Mouse (Mus musculus): ENCODE results near the gene P3h1. TPM values are rescaled to one million over a fixed set of nuclear protein-coding genes. Genes with fewer than 3 reads are reported as not detected.

The P3h1 gene
- polyA plus RNA-seq, 1 experiment from 2014 or later: 9.9 TPM

DNA sequence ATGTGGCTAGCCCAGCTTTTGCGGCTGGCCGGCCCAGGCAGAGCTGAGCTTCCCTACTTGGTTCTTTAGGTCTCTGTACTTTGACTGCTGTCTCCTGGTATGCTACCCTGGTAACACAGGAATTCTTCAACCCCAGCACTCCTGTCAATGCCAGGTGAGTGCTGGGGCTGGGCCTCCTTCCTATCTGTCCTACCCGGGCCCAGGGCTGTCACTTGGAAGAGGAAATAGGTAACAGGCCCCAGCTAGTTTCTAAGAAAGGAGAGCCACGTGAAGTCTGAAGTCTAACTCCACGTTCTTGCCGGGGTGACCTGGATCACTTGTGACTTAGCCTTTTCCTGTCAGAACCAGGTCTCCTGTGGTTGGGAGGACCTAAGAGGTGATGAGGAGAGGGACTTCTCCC is 24.4 kb downstream of the P3h1 start:
- WGBS: 92% methylated on average over 6 of the region's 6 CpGs
- no peak overlapping the region for H3K27ac ChIP-seq (ENCODE audit: low read length)

DNA sequence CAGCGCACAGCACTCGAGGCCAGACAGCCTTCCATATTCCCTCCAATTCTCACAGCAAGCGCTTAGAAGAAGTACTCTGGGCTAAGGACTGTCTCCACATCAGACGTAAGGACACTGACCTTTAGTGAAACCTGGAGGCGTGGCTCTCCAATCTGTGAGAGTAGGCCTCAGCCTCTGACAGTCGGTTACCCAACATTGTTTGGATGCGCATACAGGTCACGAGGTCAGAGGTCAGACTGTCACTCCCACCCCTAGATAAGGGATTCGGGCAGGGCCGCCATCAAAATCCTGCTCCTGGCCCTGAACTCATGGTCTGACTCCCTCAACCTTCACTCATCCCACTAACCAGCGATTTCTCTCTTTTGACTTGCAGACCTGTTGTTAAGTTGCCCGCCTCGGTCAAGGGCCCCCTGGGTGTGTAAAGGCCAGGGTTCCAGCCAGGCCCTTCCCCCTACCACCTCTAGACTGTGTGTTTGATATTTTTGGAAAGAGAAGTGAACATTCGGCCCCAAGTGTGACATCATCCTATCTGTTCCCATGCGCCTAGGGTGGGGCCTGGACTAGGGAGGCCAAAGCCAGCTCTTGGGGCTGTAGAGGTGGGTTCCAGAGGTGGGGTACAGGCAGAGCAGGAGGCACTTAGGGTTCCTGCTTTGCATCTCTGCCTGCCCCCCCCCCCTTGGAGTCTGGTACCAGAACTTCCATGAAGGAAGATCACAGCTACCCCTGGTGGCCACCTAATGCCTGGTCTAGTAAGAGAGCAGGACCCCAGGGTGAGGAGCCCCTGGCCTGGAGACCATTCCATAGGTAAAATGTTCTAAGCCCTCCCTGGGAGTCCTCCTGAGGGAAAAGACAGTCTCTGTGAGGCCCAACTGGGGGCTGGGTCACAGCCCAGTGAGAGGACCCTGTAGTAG is 26.9 kb downstream of the P3h1 start:
- H3K4me3 ChIP-seq (ENCODE audit: low read depth, low read length): no peak overlapping the region
- H3K27me3 ChIP-seq (ENCODE audit: control insufficient read depth, insufficient read depth, low read depth, low read length): no peaks in the 10 kb centered on the region
- WGBS: 85% methylated on average over 15 of the region's 15 CpGs
- peaks cover 5% of the 10 kb centered on the region; the same call in 1 of the 2 replicates for H3K4me1 ChIP-seq (ENCODE audit: control insufficient read depth, insufficient read depth, low read length)
- no peak overlapping the region for H3K4me2 ChIP-seq (ENCODE audit: low read length)
- no peak for ATAC-seq
- H3K27ac ChIP-seq (ENCODE audit: low read length): no peak overlapping the region
- H3K36me3 ChIP-seq (ENCODE audit: control insufficient read depth, insufficient read depth, low read length): no peaks in the 10 kb centered on the region
- no peak overlapping the region for H3K9ac ChIP-seq (ENCODE audit: low read depth, low read length)
- H3K9me3 ChIP-seq (replicated peaks; ENCODE audit: control insufficient read depth, low read length, poor library complexity, severe bottlenecking): no peaks in the 10 kb centered on the region

More for the DNA sequence above, 24.4 kb downstream of the P3h1 start:
- Histone ChIP-seq H3K27me3 (ENCODE audit: control insufficient read depth, insufficient read depth, low read depth, low read length) (no peaks in the 10 kb centered on the region), H3K4me2 (ENCODE audit: low read length) (no peak overlapping the region), H3K9ac (ENCODE audit: low read depth, low read length) (no peak overlapping the region), H3K9me3 (replicated peaks; ENCODE audit: control insufficient read depth, low read length, poor library complexity, severe bottlenecking) (no peaks in the 10 kb centered on the region), H3K4me3 (ENCODE audit: low read depth, low read length) (no peak overlapping the region), H3K36me3 (ENCODE audit: control insufficient read depth, insufficient read depth, low read length) (no peaks in the 10 kb centered on the region), H3K4me1 (ENCODE audit: control insufficient read depth, insufficient read depth, low read length) (peaks cover 14% of the 10 kb centered on the region)
- no peak for ATAC-seq

GRCm38 (mm10) chr4:119261087-119261713 is 28.5 kb downstream of the P3h1 start:
- Histone ChIP-seq H3K36me3 (ENCODE audit: control insufficient read depth, insufficient read depth, low read length) (no peaks in the 10 kb centered on the region), H3K9ac (ENCODE audit: low read depth, low read length) (no peak overlapping the region), H3K27ac (ENCODE audit: low read length) (no peak overlapping the region), H3K27me3 (ENCODE audit: control insufficient read depth, insufficient read depth, low read depth, low read length) (no peaks in the 10 kb centered on the region), H3K4me1 (ENCODE audit: control insufficient read depth, insufficient read depth, low read length) (no peaks in the 10 kb centered on the region), H3K4me3 (ENCODE audit: low read depth, low read length) (no peak overlapping the region), H3K9me3 (replicated peaks; ENCODE audit: control insufficient read depth, low read length, poor library complexity, severe bottlenecking) (no peaks in the 10 kb centered on the region), H3K4me2 (ENCODE audit: low read length) (no peak overlapping the region)
- no peak for ATAC-seq
- WGBS: 59% methylated on average over 7 of the region's 7 CpGs

DNA sequence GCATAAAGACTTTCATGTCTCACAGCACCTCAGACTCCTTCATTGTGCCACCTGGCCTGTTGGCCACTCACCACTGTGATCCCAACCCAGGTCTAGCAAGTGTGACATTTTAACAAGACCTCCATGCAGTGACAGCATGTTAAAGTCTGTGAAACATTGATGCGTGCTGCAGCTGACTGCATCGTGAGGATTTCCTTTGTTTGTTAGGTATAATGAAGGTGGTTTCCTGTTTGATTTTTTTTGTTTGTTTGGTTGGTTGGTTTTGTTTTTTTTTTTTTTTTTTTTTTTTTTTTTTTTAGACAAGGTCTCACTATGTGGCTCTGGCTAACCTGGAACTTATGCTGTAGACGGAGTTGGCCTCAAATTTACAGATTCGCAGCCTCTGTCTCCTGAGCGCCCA is 29.8 kb downstream of the P3h1 start:
- Histone ChIP-seq H3K27me3 (ENCODE audit: control insufficient read depth, insufficient read depth, low read depth, low read length) (no peaks in the 10 kb centered on the region), H3K4me2 (ENCODE audit: low read length) (no peak overlapping the region), H3K4me1 (ENCODE audit: control insufficient read depth, insufficient read depth, low read length) (no peaks in the 10 kb centered on the region), H3K27ac (ENCODE audit: low read length) (no peak overlapping the region), H3K4me3 (ENCODE audit: low read depth, low read length) (no peak overlapping the region), H3K9me3 (replicated peaks; ENCODE audit: control insufficient read depth, low read length, poor library complexity, severe bottlenecking) (no peaks in the 10 kb centered on the region), H3K9ac (ENCODE audit: low read depth, low read length) (no peak overlapping the region), H3K36me3 (ENCODE audit: control insufficient read depth, insufficient read depth, low read length) (no peaks in the 10 kb centered on the region)
- 95% methylated on average over 5 of the region's 5 CpGs for WGBS
- ATAC-seq: no peak

DNA sequence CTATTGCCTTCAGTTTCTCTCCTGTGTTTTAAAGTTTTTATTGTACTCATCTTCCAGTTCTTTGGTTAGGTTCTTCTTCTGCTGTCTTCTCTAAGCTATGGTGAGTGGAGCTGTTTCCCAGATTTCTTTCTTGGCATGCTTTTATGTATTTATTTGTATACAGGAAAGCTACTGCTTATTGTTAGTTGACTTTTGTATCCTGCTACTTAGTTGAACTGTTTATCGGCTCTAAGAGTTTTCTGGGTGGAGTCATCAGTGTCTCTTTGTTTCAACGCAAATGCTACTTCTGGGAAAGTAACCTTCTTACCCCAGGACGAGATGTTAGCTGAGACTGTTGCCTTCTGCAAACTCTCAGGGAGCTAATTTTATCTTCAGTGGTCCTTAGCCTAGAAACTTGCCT is 30.7 kb downstream of the P3h1 start:
- Histone ChIP-seq H3K4me2 (ENCODE audit: low read length) (no peak overlapping the region), H3K27ac (ENCODE audit: low read length) (no peak overlapping the region), H3K4me1 (ENCODE audit: control insufficient read depth, insufficient read depth, low read length) (no peaks in the 10 kb centered on the region), H3K9me3 (replicated peaks; ENCODE audit: control insufficient read depth, low read length, poor library complexity, severe bottlenecking) (no peaks in the 10 kb centered on the region), H3K9ac (ENCODE audit: low read depth, low read length) (no peak overlapping the region), H3K4me3 (ENCODE audit: low read depth, low read length) (no peak overlapping the region), H3K36me3 (ENCODE audit: control insufficient read depth, insufficient read depth, low read length) (no peaks in the 10 kb centered on the region), H3K27me3 (ENCODE audit: control insufficient read depth, insufficient read depth, low read depth, low read length) (no peaks in the 10 kb centered on the region)
- ATAC-seq: no peak
- 71% methylated on average over 3 of the region's 3 CpGs for WGBS

DNA sequence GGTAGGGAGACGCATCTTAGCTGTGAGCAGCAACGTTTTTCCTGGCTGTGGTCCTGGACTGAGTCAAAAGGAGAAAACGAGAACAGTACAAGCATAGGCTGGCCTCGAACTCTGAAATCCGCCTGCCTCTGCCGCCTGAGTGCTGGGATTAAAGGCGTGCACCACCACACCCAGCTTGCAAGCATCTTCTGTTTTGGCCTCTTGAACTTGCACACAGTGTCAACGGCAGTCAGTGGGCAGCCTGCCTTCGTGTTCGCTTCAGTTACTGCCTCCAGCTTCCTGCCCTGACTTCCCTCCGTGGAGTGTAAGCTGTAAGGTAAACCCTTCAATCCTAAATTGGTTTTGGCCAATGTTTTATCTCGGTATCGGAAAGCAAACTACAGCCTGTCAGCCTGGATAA is 33.9 kb downstream of the P3h1 start:
- Histone ChIP-seq H3K9me3 (replicated peaks; ENCODE audit: control insufficient read depth, low read length, poor library complexity, severe bottlenecking) (no peaks in the 10 kb centered on the region), H3K27ac (ENCODE audit: low read length) (no peak overlapping the region), H3K9ac (ENCODE audit: low read depth, low read length) (no peak overlapping the region), H3K27me3 (ENCODE audit: control insufficient read depth, insufficient read depth, low read depth, low read length) (no peaks in the 10 kb centered on the region), H3K4me2 (ENCODE audit: low read length) (no peak overlapping the region), H3K36me3 (ENCODE audit: control insufficient read depth, insufficient read depth, low read length) (peaks cover 10% of the 10 kb centered on the region), H3K4me1 (ENCODE audit: control insufficient read depth, insufficient read depth, low read length) (no peaks in the 10 kb centered on the region), H3K4me3 (ENCODE audit: low read depth, low read length) (no peak overlapping the region)
- 77% methylated on average over 13 of the region's 13 CpGs for WGBS
- ATAC-seq: no peak

DNA sequence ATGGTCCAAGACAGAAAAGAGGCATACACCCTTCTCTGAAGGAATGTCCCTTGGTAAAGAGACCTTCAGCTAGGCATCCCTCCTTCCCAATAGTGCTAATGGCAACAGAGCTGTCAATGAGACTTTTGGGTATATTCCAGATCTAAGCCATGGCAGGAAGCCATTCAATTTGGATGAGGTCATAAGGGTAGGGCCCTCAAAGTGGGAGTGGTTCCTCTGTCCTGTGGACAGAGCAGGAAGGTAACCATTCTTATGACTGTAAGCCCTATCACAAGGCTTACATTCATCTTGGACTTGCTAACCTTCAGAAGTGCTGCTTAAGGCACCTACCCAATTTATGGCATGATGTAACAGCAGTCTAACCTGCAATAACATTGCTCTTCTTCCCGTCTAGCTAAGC is 41.9 kb downstream of the P3h1 start:
- Histone ChIP-seq H3K4me1 (ENCODE audit: control insufficient read depth, insufficient read depth, low read length) (no peaks in the 10 kb centered on the region), H3K4me2 (ENCODE audit: low read length) (no peak overlapping the region), H3K4me3 (ENCODE audit: low read depth, low read length) (no peak overlapping the region), H3K27me3 (ENCODE audit: control insufficient read depth, insufficient read depth, low read depth, low read length) (no peaks in the 10 kb centered on the region), H3K27ac (ENCODE audit: low read length) (no peak overlapping the region), H3K36me3 (ENCODE audit: control insufficient read depth, insufficient read depth, low read length) (peaks cover 43% of the 10 kb centered on the region), H3K9ac (ENCODE audit: low read depth, low read length) (no peak overlapping the region), H3K9me3 (replicated peaks; ENCODE audit: control insufficient read depth, low read length, poor library complexity, severe bottlenecking) (no peaks in the 10 kb centered on the region)
- no peak for ATAC-seq
- 90% methylated on average over 1 of the region's 1 CpGs for WGBS

- H3K27ac ChIP-seq (ENCODE audit: low read length): no peak overlapping the region
- H3K4me1 ChIP-seq (ENCODE audit: control insufficient read depth, insufficient read depth, low read length): no peaks in the 10 kb centered on the region
- no peak overlapping the region for H3K9ac ChIP-seq (ENCODE audit: low read depth, low read length)
- ATAC-seq: no peak
- no peak overlapping the region for H3K4me2 ChIP-seq (ENCODE audit: low read length)
- peaks cover 49% of the 10 kb centered on the region for H3K36me3 ChIP-seq (ENCODE audit: control insufficient read depth, insufficient read depth, low read length)
- no peaks in the 10 kb centered on the region for H3K9me3 ChIP-seq (replicated peaks; ENCODE audit: control insufficient read depth, low read length, poor library complexity, severe bottlenecking)
- no peak overlapping the region for H3K4me3 ChIP-seq (ENCODE audit: low read depth, low read length)
- 90% methylated on average over 2 of the region's 2 CpGs for WGBS
- no peaks in the 10 kb centered on the region for H3K27me3 ChIP-seq (ENCODE audit: control insufficient read depth, insufficient read depth, low read depth, low read length)
These were observed 42.5 kb downstream of the P3h1 start for GRCm38 (mm10) chr4:119275226-119275625.

DNA sequence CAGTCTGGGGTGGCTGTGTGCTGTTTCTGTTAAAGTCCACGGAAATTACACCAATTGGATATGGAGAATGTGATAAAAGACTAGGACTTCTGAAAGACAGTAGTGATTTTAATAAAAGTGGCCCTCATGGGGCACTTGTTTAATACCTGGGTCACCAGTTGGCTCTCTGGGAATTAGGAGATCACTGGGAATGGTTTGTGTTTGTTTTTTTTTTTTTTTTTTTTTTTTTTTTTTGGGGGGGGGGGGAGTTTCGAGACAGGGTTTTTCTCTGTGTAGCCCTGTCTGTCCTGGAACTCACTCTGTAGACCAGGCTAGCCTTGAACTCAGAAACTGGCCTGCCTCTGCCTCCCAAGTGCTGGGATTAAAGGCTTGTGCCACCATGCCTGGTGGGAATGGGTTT is 43.0 kb downstream of the P3h1 start:
- Histone ChIP-seq H3K4me3 (ENCODE audit: low read depth, low read length) (no peak overlapping the region), H3K27ac (ENCODE audit: low read length) (no peak overlapping the region), H3K9me3 (replicated peaks; ENCODE audit: control insufficient read depth, low read length, poor library complexity, severe bottlenecking) (no peaks in the 10 kb centered on the region), H3K27me3 (ENCODE audit: control insufficient read depth, insufficient read depth, low read depth, low read length) (no peaks in the 10 kb centered on the region), H3K36me3 (ENCODE audit: control insufficient read depth, insufficient read depth, low read length) (peaks cover 47% of the 10 kb centered on the region), H3K4me2 (ENCODE audit: low read length) (no peak overlapping the region), H3K4me1 (ENCODE audit: control insufficient read depth, insufficient read depth, low read length) (no peaks in the 10 kb centered on the region), H3K9ac (ENCODE audit: low read depth, low read length) (no peak overlapping the region)
- WGBS: 88% methylated on average over 2 of the region's 2 CpGs
- no peak for ATAC-seq
